Mouse (Mus musculus) 3T3-L1 (cell line): ENCODE measurements around the gene Cela3b.
"Not testable (repeated sequence)": the region's sequence is repeated elsewhere in the genome, so short reads cannot be mapped to it uniquely, and the experiment has no call there.

ENCODE experiments used
- DNase-seq: peaks from one replicate; pipeline ENCODE4 v3.0.0-alpha.2; 2015; ENCODE audit warnings: low read depth, low spot score

Gene Cela3b

DNA sequence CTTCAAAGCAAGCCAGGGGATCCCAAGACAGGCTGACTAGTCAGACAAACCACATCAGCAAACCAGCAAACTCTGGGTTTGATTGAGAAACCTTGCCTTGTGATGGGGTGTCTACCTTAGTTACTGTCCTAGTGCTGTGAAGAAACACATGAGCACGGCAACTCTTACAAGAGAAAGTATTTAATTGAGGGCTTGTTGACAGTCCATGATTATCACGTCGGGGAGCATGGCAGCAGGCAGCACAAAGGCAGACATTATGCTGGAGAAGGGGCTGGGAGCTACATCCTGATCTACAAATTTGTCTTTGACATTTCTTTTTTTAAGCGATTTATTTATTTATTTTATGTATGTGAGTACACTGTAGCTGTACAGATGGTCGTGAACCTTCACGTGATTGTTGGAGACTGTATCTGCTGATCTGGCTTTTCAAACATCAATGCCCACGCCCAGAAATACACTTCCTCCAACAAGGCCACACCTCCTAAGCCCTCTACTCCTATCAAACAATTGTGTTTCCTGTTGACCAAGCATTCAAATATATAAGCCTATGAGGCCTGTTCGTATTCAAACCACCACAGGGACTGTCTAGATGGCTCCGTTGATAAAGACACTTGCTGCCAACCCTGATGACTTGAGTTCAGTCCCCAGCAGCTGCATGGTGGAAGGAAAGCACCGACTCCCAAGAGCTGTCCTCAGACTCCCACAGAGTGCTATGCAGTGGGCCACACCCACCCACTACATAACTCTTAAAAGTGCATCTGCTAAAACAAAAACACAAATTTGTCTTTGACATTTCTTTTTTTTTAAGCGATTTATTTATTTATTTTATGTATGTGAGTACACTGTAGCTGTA, 12.4 kb downstream of the Cela3b start:
- DNase-seq: peak; percentile 42

- no peak for DNase-seq
Observed at GRCm38 (mm10) chr4:137414936-137415335, 15.4 kb downstream of the Cela3b start.

DNA sequence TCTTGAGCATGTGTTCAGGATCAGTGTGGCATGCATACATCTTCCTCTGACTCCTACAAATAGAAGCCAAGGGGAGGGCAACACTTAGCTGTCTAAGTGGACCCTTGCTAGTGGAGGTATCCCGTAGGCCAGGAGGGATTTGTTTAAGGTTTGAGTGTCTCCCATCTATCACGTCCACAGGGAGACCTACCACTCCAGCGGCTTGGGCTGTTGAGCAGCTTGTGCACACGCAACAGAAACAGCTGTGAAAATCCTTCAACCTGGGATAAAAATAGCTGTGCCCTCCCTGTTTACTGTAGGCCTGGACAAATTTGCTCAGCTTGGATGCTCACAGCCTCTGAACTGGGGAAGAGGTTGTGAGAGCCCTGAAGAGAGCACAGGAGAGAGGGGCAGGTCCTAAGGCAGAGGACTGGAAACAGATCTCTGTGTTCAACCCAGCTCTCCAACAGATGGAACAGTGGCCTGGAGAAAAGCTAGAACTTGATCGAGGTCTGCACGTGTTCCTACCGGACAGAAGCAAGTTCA, 18.1 kb downstream of the Cela3b start:
- DNase-seq: not testable (repeated sequence)

DNA sequence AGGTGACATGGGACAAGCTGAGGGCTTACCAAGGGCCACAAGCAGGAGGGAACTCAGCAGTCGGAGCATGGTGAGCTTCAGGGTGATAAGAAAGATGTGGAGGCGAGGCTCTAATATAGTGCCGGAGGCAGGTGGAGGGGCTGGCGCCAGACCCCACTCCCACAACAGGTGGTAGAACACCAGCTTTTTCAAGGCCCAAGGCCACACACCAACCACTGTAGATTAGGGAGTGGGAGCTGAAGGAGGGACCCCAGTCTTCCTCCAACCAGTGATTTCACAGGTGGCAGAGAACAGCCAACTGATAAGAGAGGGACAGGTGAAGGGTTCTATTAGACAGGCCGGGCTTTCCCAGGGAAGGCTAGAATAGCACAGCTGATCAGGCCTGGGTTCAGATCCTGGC, 20.6 kb downstream of the Cela3b start, which contains the start of gene Cela3a:
Gene Cela3a (minus strand): TSS at position 101 of the 400 bp plus-strand sequence.
- DNase-seq: no peak

DNA sequence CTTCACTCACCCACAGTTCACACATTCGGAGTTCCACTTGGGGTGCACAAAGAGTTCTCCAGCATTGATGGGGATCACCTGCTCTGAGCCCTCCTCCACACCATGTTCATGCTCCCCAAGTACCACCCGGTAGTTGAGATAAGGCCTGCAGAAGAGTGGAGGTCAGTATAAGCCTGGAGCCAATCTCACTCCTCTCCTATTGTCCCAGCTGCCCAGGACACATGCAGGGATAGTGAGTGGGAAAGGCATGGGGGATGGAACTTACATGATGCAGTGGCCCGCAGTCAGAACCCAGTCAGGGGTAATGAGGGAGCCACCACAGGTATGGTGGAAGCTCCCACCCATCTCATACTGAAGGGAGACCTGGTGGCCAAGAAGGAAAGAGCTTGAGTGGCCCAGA, 24.8 kb downstream of the Cela3b start:
- DNase-seq: no peak

DNA sequence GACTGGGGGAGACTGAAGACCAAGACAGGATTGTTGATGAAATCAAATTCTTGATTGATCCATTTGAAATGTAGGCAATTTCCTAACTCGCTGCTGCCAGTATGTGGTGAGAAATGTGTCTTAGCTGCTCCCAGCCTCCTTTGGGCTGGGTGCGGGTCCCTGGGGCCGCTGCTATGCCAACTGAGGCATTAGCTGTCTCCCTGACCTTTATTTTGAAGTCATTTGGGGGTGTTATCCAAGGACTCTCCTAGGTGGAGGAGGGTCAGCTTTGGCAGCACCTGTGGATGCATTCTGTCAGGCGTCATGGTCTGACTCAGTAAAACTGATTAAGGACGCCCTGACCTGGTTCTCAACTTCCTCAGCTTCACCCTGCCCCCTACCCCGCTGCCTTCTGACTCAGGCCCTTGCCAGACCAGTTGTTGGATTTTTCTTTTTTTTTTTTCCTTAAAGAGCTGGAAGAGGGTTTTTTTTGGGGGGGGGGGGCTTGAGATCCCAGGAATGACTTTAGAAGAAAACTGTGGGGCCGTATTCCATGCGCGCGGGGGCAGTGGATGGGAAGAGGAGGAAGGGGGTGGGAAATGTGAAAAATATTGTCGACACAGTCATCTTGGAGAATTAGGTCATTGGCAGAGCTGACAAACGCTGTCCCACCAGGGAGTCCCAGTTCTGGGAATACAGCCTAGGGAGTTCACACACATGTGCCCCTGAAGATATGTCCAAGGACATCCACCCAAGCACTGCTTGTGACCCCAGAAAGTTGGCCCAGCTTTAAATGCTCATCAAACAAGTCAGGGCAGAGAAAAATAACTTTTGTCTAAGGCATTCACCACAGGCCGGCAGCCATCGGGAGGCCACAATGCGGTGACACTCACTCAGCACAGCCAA, 33.5 kb downstream of the Cela3b start:
- peak; percentile 68 for DNase-seq

DNA sequence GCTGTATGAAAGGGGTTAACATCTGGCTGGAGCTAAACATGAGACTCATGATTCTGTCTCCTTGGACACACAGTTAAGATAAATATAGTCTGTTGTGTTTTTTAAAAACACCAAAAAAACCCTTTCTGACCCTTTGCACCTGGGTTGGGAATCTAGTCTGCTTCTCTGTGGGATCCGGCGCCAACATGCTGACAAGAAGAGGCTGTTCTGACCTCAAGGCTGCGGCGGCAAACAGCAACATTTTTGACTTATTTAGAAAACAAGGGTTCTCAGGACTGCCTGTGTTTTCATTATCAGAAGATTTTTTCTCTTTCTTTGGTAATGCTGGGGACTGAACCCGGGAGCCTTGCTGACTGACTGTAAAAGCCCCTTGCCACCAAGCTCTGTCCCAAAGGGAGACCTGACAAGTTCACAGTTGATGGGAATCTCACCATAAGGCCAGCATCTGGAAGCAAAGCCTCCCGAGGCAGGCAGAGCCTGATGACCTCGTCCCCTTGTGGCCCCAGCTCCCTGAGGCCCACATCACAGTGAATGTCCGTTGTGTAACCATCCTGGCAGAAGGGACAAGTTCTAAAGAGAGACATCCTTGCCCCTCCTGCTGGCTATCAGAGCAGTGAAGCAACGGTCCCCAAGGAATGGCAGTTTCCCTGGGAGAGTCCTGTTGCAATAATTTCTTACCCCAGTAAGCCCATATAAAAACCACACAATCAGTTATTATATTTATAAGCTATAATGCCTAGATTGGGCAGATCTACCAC, 36.8 kb downstream of the Cela3b start:
- DNase-seq: peak; percentile 50

DNA sequence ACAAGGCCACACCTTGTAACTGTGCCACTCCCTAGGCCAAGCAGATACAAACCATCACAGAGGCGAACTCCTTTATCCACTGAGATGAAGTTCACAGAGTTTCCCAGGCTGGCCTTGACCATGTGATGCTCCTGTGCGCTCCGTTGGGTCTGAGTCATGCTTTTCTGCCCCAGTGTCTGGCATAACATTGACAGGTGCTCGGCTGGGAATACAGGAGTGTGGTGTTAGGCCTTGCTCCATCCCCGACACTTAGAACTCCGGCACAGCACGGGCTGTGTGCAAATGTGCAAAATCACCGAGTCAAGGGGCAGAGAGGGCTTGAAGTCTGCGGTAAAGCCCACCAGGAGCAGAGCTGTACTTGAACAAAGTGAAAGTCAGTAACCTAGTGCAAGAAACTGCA, 37.5 kb downstream of the Cela3b start:
- DNase-seq: no peak

DNA sequence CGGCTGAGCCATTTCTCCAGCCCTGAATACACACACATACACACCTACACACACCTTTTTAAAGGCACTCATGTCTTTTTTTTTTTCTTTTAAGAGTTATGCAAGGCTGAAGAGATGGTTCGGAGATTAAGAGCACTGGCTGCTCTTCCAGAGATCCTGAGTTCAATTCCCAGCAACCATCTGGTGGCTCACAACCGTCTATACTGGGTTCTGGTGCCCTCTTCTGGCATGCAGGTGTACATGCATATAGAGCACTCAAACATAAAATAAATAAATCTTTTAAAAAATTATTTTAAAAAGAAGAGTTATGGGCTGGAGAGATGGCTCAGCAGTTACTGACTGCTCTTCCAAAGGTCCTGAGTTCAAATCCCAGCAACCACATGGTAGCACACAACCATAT, 39.1 kb downstream of the Cela3b start:
- no peak for DNase-seq

- DNase-seq: no peak
Observed at GRCm38 (mm10) chr4:137390196-137390595, 40.1 kb downstream of the Cela3b start.

DNA sequence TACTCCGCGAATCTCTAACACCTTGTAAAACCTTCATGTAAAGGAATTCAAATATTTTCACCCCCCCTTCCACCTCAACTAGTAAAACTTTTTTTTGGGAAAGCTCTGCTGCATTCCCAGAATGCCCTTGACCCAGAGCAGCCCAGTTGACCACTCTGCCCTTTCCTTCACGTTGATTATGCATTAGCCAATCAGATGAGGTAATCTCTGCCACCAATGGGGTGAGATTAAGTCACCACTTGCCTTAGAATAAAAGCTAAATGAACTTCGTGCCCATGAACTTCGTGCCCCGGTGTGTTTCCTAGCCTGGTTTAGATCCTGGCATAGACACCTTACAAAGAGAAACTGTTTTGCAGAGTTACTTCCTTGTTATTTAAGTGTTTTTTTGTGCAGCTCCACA, 41.4 kb downstream of the Cela3b start:
- peak; percentile 61 for DNase-seq

- DNase-seq: peak; percentile 97
Observed at GRCm38 (mm10) chr4:137388059-137388794, 42.1 kb downstream of the Cela3b start.

GRCm38 (mm10) chr4:137387482-137388058, 42.8 kb downstream of the Cela3b start:
- peak; percentile 47 for DNase-seq

DNA sequence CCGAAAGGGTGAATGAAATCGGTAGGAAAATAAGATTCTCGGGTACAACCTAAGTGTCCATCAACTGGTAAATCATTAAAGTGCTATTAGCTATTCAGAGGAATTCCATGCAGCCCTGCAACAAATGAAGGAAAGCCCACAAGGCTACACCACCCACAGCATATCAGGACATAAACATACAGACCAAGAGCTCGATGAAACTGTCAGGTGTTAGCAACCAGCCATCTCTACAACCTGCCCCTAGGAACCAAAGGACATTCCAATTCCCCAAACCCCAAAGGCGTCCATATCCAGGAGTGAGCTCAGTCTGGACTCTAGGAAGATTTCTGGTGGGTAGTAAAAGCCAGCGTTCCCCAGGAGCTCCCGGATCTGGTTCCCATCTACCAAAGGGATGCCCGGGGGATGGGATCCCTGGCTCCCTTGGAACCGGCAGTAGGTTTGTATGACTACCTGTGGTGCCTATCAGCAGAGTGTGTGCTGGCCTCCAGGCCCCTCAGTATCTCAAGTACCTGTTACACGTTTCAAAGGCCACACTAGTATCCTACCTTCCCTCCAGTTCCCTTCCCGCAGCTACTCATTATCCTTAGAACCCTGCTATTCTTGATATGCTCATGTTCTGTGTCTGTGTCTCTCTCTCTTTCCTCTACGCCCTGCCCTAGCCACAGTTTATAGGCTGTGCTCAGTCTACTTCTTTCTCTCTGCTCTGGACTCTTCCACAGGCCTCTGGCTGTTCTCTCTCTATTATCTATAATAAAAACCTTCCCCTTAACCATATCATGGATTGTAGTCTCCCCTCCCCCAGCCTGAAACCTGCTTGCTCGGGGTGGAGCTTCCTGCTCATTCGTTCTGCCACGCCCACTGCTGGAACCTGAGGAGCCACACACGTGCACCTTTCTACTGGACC, 49.4 kb downstream of the Cela3b start:
- DNase-seq: no peak

- no peak for DNase-seq
Observed at GRCm38 (mm10) chr4:137379713-137380255, 50.6 kb downstream of the Cela3b start.

GRCm38 (mm10) chr4:137379085-137379484, 51.3 kb downstream of the Cela3b start:
- DNase-seq: no peak

DNA sequence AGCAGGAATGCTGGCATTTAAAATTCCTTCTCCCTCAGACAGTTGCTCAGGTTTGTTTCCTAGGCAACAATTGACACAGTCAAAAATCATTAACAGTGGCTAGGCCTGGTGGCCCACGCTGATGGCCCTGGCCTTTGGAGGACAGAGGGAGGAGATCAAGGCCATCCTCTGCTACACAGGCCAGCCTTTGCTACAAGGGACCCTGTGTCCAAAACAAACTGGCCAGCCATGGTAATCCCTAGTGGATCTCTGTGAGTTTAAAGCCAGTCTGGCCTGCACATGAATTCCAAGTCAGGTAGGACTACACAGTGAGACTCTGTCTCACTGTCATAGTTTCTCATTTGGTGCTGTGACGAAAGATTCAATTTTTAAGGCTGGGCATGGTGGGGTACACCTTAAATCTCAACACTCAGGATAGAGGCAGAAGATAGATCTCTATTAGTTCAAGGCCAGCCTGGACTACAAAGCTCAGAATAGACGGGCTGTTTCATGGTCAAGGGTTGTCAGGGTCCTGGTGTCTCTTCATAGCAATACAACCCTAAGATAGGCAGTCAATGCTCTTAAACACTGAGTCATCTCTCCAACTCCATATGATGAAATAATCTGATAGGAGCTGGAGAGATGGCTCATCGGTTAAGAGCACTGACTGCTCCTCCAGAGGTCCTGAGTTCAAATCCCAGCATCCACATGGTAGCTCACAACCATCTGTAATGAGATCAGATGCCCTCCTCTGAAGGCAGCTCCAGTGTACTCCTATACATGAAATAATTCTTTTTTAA, 52.6 kb downstream of the Cela3b start:
- DNase-seq: no peak

DNA sequence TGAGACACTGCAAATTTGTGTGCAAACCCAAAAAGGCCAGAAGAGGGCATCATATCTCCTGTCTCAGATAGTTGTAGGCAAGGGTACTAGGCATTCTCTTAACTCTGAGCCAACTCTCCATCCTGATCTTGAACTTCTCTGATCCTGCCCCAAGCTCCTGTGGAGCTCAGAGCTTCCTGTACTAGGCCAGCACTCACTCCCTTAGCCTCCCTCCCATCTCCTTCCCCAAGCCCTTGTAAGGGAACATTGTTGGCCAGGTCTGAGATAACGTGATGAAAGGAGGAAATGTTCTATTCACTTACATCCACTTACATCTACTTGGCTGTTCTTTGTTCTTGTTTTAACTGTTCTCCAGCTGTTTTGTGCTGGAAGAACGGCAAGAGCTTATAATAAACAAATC, 53.6 kb downstream of the Cela3b start:
- DNase-seq: no peak
